Mouse (Mus musculus) left cerebral cortex, postnatal 25 days (tissue): ENCODE data around the gene Slc10a7. TPM values are rescaled to one million over a fixed set of nuclear protein-coding genes. Genes with fewer than 3 reads are reported as not detected.

ENCODE experiments used
- DNase-seq, 2 experiments: peaks; one replicate each; pipeline ENCODE4 v3.0.0; 2022; ENCODE audit warnings: low spot score in 2 of 2, mixed read lengths in 1 of 2
- intact Hi-C: fragments of 180-260 bp; cut with DNase I; formaldehyde crosslinking; loops from one replicate; pipeline ENCODE4 v1.15.1; 2025
- total RNA-seq, 2 experiments: library from RNA; stranded (reverse); gene quantifications; 2 replicates each; pipeline ENCODE4 v1.2.3; 2021

The Slc10a7 gene
- total RNA-seq, 2 experiments from 2014 or later, result 5.9 to 6.2 TPM

DNA sequence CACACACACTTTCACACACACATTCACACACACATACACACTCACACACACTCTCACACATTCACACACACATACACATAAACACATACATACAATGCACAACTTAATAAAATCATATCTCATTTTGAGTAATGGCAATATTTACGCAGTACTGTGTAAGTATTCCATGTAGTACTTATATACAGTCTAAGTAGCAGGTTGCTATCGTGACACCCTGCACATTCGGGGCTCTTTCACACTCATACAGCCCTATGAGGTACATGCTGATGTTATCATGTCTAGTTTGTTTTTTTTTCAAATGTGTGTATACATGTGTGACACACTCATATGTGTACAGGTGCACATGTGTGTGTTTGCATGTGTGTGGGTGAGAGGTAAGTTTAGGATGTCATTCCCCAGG lies 261.4 kb downstream of the Slc10a7 start:
- intact Hi-C loops, result no loop called here
- no peak for DNase-seq

DNA sequence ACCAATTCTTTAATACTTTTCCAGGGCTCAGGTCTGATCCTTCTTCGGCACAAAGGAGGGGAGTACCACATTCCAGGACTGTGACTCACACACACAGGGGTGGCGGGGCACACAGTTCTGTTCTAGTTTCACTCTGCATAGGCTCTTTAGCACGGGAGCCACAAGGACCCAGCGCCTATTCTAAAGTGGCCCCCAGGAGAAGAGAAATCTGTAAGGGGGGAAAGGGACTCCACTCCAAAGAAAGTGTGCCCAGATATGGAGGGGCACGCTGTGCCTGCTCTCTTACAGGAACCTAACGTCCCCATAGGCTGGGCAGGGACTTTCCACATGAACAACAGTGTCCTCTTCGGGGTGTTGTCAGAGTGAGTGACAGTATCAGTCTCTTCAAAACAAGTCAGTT lies 262.1 kb downstream of the Slc10a7 start:
- DNase-seq, result no peak

DNA sequence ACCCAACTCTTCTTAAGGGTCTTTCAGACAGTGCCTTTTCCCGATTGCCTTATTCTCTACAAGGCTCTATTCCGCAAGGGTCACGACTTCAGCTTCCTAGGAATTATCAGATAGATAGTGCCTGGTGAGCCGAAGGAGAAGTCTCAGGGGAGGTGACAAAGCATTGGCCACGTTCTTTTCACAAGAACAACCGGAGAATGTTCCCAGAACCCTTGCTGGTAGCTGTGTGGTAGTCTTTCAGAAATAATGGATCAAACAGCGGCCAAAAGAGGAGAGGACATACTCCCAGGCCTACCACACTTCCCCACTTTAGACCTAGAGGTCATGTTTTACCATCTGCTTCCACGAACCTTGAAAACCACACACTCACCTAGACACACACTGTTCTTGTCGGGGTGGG lies 267.7 kb downstream of the Slc10a7 start:
- intact Hi-C loops, result no loop called here
- DNase-seq, result no peak

More for the DNA sequence above, 262.1 kb downstream of the Slc10a7 start:
- intact Hi-C loops, result no loop called here

Other genes with a start within 250 kb of the Slc10a7 start
- gene Pou4f2, start 72.7 kb upstream of the Slc10a7 start, total RNA-seq, result not detected
- gene Rbmxl1, start 448 bp upstream of the Slc10a7 start, total RNA-seq, result 10 to 100 TPM; 52.4 to 59.0 TPM